Mouse (Mus musculus) heart, embryonic 14.5 days (tissue): Measurements from ENCODE around the gene Coq10a. TPM values are rescaled to one million over a fixed set of nuclear protein-coding genes. Genes with fewer than 3 reads are reported as not detected.
A peak's percentile ranks its signal among the peaks of the same experiment; 100 is the strongest.

Source experiments
- ATAC-seq: fragments of 200-750 bp; cut with Nextera tagmentation; 2 replicates; pipeline ENCODE4 v1.8.0; 2017; ENCODE audit warnings: low read depth, moderate TSS enrichment; ENCODE audit not compliant: insufficient number of reproducible peaks, insufficient read depth, low FRiP score
- H3K27ac ChIP-seq, 2 experiments: fragments of 200-500 bp in 1 of 2; fragments of 300-500 bp in 1 of 2; sonication (generic) in 1 of 2; replicated peaks in 1 of 2; 2 replicates each; pipeline ENCODE4 v1.5.1; 2012 to 2014; ENCODE audit warnings: low read depth in 2 of 2, low read length in 2 of 2, control low read depth in 1 of 2, mild to moderate bottlenecking in 1 of 2, mixed read lengths in 1 of 2; ENCODE audit not compliant: control insufficient read depth in 1 of 2, insufficient read depth in 1 of 2
- H3K27me3 ChIP-seq: fragments of 300-500 bp; sonication (generic); 2 replicates; pipeline ENCODE4 v1.6.1; 2014; ENCODE audit warnings: mild to moderate bottlenecking, low read length, control low read depth; ENCODE audit not compliant: control insufficient read depth, insufficient read depth
- H3K36me3 ChIP-seq: fragments of 300-500 bp; sonication (generic); 2 replicates; pipeline ENCODE4 v1.6.1; 2014; ENCODE audit warnings: mild to moderate bottlenecking, control low read depth, low read length, mixed read lengths; ENCODE audit not compliant: control insufficient read depth, insufficient read depth
- H3K4me1 ChIP-seq, 2 experiments: fragments of 200-500 bp in 1 of 2; fragments of 300-500 bp in 1 of 2; sonication (generic) in 1 of 2; 2 replicates each; pipeline ENCODE4 v1.6.1; 2012 to 2014; ENCODE audit warnings: low read length in 2 of 2, control low read depth in 1 of 2, mixed read lengths in 1 of 2; ENCODE audit not compliant: control insufficient read depth in 2 of 2, insufficient read depth in 2 of 2
- H3K4me2 ChIP-seq: fragments of 300-500 bp; sonication (generic); 2 replicates; pipeline ENCODE4 v1.6.1; 2014; ENCODE audit warnings: mild to moderate bottlenecking, low read length
- H3K4me3 ChIP-seq, 2 experiments: fragments of 200-500 bp in 1 of 2; fragments of 300-500 bp in 1 of 2; sonication (generic) in 1 of 2; 2 replicates each; pipeline ENCODE4 v1.5.1; 2012 to 2014; ENCODE audit warnings: low read length in 2 of 2, mild to moderate bottlenecking in 2 of 2, control low read depth in 1 of 2, low read depth in 1 of 2, moderate library complexity in 1 of 2; ENCODE audit not compliant: control insufficient read depth in 1 of 2, insufficient read depth in 1 of 2
- H3K9ac ChIP-seq: fragments of 300-500 bp; sonication (generic); 2 replicates; pipeline ENCODE4 v1.6.1; 2014; ENCODE audit warnings: mild to moderate bottlenecking, low read length
- H3K9me3 ChIP-seq: fragments of 300-500 bp; sonication (generic); 2 replicates; pipeline ENCODE4 v1.6.1; 2016; ENCODE audit warnings: low read length, control low read depth; ENCODE audit not compliant: control insufficient read depth
- WGBS: fragments of 180-500 bp; shearing (Covaris S2); extraction: QIAGEN DNeasy Blood & Tissue Kit; methylation state at CpG from one replicate; pipeline ENCODE4 v1.1.7; 2014; 5-methylcytosine and 5-hydroxymethylcytosine counted together
- polyA plus RNA-seq: library from polyadenylated mRNA; unstranded; fragments of >200 nt; fragmentation: Nextera tagmentation; extraction: Ambion mirVana; gene quantifications from 2 replicates; pipeline ENCODE4 v1.2.1, GENCODE M21; 2014

Coq10a gene
- polyA plus RNA-seq, 1 experiment from 2014 or later, result 23.5 TPM

DNA sequence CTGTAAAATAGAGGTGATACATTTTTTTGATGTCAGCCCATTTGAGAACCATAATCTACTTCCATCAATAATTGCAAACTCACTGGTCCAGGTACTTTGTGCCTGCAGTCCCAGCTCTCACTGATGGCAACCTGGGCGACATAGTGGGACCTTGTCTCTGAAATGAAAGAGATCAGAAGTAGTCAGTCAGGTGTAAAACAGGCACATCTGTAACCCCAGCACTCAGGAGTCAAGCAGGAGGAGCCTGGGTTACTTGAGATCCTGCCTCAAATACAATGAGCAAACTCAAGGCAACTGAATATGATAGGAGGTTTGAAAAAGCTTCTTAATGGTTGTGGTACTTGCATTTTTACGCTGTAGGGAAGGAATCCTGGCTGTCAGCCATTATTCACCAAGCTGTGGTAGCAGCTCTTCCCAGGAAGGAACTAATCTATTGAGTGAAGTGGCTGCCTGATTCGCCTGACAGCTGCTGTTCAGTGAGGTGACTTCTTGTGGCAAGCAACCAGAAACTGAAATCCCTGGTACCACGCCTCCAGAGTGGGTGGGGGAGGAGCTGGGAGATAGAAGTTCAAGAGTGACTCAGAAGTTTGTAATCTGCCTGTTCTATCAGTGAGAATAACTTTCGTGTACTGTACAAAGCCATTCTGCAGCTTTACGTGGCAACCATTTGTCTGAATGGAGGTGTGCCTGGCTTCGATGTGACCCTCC is 24.1 kb downstream of the Coq10a start:
- peak overlapping the region; percentile 9 to 26; a peak in 3 of 4 replicates for H3K4me3 ChIP-seq
- 7% methylated on average over 7 of the region's 7 CpGs for WGBS
- H3K27ac ChIP-seq, result peak overlapping the region; percentile 79 to 87
- peak; percentile 76 for ATAC-seq
- H3K9me3 ChIP-seq, result no peaks in the 10 kb centered on the region
- H3K4me2 ChIP-seq, result peak overlapping the region; percentile 62
- peaks cover 15% of the 10 kb centered on the region for H3K36me3 ChIP-seq
- H3K27me3 ChIP-seq, result no peaks in the 10 kb centered on the region
- H3K4me1 ChIP-seq, result peaks cover 5 to 54% of the 10 kb centered on the region in 2 experiments
- peak overlapping the region; percentile 60 for H3K9ac ChIP-seq

DNA sequence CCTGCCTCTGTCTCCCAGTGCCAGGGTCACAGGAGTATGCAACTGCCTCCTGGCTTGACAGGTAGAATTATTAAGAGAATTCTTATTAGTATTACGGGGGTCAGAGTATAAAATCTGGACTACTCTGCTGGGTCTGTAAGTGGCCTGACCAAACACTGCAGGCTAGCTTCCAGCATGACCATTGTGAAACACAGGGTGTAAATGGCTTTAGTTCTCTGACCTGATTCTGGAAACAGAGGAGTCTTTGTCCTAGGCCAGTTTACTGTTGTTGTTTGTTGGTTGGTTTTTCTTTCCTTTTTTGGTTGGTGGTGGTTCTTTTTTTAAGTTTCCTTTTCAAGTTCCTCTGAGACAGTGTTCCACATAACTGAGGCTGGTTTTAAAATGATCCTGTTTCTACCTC is 25.4 kb downstream of the Coq10a start:
- Histone ChIP-seq H3K27me3 (no peaks in the 10 kb centered on the region), H3K4me1 (peaks cover 8 to 64% of the 10 kb centered on the region in 2 experiments), H3K36me3 (peaks cover 16% of the 10 kb centered on the region), H3K9ac (no peak overlapping the region), H3K9me3 (no peaks in the 10 kb centered on the region), H3K27ac (peak overlapping the region in 1 of 2 experiments; percentile 87; a peak in 2 of 4 replicates), H3K4me3 (no peak overlapping the region), H3K4me2 (no peak overlapping the region)
- 84% methylated on average over 1 of the region's 1 CpGs for WGBS
- ATAC-seq, result no peak

DNA sequence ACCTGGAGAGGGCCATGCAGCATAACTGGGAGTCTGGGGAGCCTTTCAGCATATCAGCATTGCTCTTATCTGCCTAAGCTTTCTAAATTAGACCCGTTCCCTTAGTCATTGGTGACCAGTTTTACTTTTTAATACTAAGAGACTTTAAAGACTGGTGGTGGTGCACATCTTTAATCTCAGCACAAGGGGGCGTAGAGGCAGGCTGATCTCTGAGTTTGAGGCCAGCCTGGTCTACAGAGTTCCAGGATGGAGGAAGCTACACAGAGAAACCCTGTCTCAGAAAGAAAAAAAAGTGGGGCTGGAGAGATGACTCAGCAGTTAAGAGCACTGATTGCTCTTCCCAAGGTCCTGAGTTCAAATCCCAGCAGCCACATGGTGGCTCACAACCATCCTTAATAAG is 28.5 kb downstream of the Coq10a start:
- no peak overlapping the region for H3K4me2 ChIP-seq
- H3K27ac ChIP-seq, result no peak overlapping the region
- H3K9me3 ChIP-seq, result no peaks in the 10 kb centered on the region
- peaks cover 13 to 60% of the 10 kb centered on the region in 2 experiments for H3K4me1 ChIP-seq
- no peak overlapping the region for H3K9ac ChIP-seq
- no peak for ATAC-seq
- no peak overlapping the region for H3K4me3 ChIP-seq
- H3K36me3 ChIP-seq, result peaks cover 10% of the 10 kb centered on the region; the same call in 1 of the 2 replicates
- no peaks in the 10 kb centered on the region for H3K27me3 ChIP-seq
- WGBS, result 44% methylated on average over 2 of the region's 2 CpGs

DNA sequence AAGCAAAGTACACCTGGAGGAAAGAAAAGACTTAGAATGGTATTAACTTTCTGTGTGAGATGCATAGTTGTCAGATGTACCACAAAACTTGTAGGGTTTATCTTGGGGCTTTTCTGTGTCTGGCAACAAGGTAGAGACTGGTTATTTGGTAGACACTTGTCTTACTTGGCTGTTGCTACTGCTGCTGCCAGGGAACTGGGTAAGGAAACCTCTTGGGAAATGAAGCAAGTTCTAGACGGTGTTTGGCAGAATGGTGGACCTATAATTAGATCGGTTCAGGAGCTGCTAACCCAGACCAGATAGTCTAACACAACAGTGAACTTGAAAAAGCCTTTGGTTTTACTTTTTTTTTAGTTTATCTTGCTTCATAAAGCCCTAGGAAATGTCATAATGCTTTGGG is 29.8 kb downstream of the Coq10a start:
- no peak for ATAC-seq
- Histone ChIP-seq H3K9me3 (no peaks in the 10 kb centered on the region), H3K27me3 (no peaks in the 10 kb centered on the region), H3K4me2 (peak overlapping the region; percentile 82), H3K4me1 (peaks cover 8 to 47% of the 10 kb centered on the region in 2 experiments), H3K4me3 (peak overlapping the region in 1 of 2 experiments; percentile 86; a peak in 3 of 4 replicates), H3K9ac (peak overlapping the region; percentile 84), H3K36me3 (peaks cover 10% of the 10 kb centered on the region; the same call in 1 of the 2 replicates), H3K27ac (peak overlapping the region; percentile 36 to 96; a peak in 3 of 4 replicates)
- 17% methylated on average over 2 of the region's 2 CpGs for WGBS

DNA sequence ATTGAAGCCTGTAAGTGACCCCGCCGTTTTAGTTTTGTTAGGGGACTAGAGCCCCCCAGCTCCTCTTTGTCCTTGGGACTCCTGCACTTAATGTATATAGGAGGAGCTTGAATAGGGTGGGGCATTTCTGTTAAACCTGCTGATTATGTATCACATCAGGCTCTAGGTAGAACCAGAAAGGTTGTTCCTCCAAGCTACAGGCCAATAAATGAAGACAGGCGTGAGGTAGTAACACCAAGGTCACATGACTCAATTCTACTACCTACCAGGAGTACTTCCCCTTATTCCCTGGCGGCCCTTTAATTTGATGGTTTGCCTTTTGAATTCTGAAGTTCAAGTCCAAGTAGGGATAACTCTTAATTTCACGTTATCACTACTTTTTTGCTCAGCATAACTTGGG is 30.4 kb downstream of the Coq10a start:
- Histone ChIP-seq H3K36me3 (peaks cover 10% of the 10 kb centered on the region; the same call in 1 of the 2 replicates), H3K4me3 (peak overlapping the region; percentile 66 to 86), H3K4me1 (peaks cover 8 to 43% of the 10 kb centered on the region in 2 experiments), H3K27ac (peak overlapping the region; percentile 89 to 96), H3K9ac (peak overlapping the region; percentile 84), H3K27me3 (no peaks in the 10 kb centered on the region), H3K4me2 (peak overlapping the region; percentile 82), H3K9me3 (no peaks in the 10 kb centered on the region)
- WGBS, result 12% methylated on average over 5 of the region's 5 CpGs
- ATAC-seq, result no peak

DNA sequence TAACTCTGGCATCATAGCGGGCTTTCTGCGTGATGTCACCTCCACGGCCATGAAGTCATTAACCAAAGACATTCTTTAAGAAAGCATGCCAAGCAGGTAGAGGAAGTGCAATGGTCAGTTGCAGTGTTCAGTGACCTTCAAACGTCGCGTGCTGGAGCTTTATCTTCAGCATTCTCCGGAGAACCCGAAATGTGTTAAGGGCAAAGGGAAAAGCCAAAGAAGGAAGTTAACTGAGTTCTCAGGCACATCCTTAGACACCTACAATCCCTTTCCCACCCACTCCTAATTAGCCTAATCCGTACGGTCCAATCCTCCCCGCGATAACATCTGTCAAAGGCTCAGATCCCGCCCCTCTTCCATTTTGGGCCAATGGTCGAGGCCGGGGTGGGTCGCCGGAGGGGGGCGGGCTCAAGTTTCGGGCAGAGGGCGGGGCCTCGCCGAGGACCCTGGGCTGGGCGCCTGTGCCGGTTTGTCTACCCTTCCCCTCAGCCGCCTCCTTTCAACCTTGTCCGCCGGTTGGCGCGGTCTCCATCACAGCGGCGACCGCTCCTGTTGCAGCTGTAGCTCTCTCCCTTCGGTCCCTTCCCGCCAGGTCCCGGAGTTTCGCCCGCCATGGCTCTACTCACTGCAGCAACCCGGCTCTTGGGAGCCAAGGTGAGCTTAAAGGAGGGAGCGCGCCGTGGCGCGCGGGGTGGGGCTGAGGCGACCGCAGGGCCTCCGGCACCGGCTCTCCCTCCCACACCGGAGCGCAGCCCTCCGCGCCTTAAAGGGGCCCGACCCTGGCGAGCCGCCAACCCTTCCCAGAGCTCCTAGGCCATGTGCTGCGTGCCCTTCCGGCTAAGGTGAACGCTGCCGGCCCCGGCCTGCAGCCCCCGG is 31.3 kb downstream of the Coq10a start, which contains the start of gene Cs:
Gene Cs, plus strand, starts transcription at position 429 of the 876 bp plus-strand sequence.
- Histone ChIP-seq H3K9ac (peak within 1 kb of the TSS; percentile 84), H3K9me3 (no peaks in the 10 kb centered on the region), H3K27ac (peak within 1 kb of the TSS; percentile 96 to 99), H3K4me1 (peaks cover 8 to 40% of the 10 kb centered on the region in 2 experiments), H3K27me3 (no peaks in the 10 kb centered on the region), H3K4me2 (peak within 1 kb of the TSS; percentile 82), H3K36me3 (peaks cover 10% of the 10 kb centered on the region; the same call in 1 of the 2 replicates), H3K4me3 (peak within 1 kb of the TSS; percentile 71 to 86)
- 2% methylated on average over 61 of the region's 61 CpGs for WGBS
- peak; percentile 97 for ATAC-seq

DNA sequence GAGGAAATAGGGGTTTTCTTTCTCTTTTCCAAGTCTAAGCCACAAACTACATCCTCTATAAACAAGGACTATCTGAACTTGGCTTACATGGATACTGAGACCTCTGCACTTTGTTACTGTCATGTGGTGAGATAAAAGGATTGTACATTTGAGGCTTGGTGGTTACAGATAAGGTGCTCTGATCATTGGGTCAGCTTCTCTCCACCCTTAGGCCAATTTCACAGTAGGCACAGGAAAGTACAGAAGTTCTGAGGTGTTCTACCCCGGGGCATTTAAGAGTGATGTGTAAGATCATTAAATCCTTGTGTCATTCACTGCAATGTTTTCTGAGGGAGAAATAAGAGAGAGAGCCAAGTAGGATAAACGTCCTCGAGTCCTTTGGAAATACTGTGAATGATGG is 32.2 kb downstream of the Coq10a start:
- ATAC-seq, result no peak
- peak overlapping the region in 1 of 2 experiments; percentile 86; a peak in 2 of 4 replicates for H3K4me3 ChIP-seq
- WGBS, result 72% methylated on average over 3 of the region's 3 CpGs

More for the DNA sequence above, 32.2 kb downstream of the Coq10a start:
- H3K4me1 ChIP-seq, result peaks cover 8 to 33% of the 10 kb centered on the region in 2 experiments
- H3K9ac ChIP-seq, result peak overlapping the region; percentile 71
- H3K27me3 ChIP-seq, result no peaks in the 10 kb centered on the region
- H3K9me3 ChIP-seq, result no peaks in the 10 kb centered on the region
- peak overlapping the region; percentile 96 to 99 for H3K27ac ChIP-seq
- H3K36me3 ChIP-seq, result peaks cover 10% of the 10 kb centered on the region; the same call in 1 of the 2 replicates
- peak overlapping the region; percentile 78 for H3K4me2 ChIP-seq
